Mouse (Mus musculus): ENCODE results near the gene Nhej1. TPM values are rescaled to one million over a fixed set of nuclear protein-coding genes. Genes with fewer than 3 reads are reported as not detected.
A peak's percentile ranks its signal among the peaks of the same experiment; 100 is the strongest.

Gene Nhej1
- polyA plus RNA-seq, 1 experiment, result 3.7 TPM

GRCm38 (mm10) chr1:74997231-74997630 is 127.8 kb downstream of the Nhej1 start:
- Histone ChIP-seq H3K36me3 (ENCODE audit: control insufficient read depth, insufficient read depth, low read length, poor library complexity, severe bottlenecking) (no peaks in the 10 kb centered on the region), H3K27me3 (ENCODE audit: control insufficient read depth, insufficient read depth, low read length, poor library complexity, severe bottlenecking) (no peaks in the 10 kb centered on the region), H3K9ac (ENCODE audit: low read depth, poor library complexity, severe bottlenecking) (no peak overlapping the region), H3K27ac (ENCODE audit: insufficient read depth, low read length) (no peak overlapping the region), H3K4me3 (ENCODE audit: low read depth, low read length) (no peak overlapping the region), H3K9me3 (replicated peaks; ENCODE audit: control insufficient read depth, insufficient read depth, low read length, poor library complexity, severe bottlenecking) (no peaks in the 10 kb centered on the region), H3K4me1 (ENCODE audit: control insufficient read depth, insufficient read depth, low read length) (no peaks in the 10 kb centered on the region)
- TF ChIP-seq CTCF (IDR thresholded peaks at IDR 0.05; ENCODE audit: low read depth, low read length), result no peak
- no peak for TF ChIP-seq POLR2A (IDR thresholded peaks at IDR 0.05; ENCODE audit: insufficient read depth, low read length)
- no peak for TF ChIP-seq EP300 (IDR thresholded peaks at IDR 0.05; ENCODE audit: insufficient read depth, low read depth, low read length)

- peaks cover 3% of the 10 kb centered on the region for H3K4me1 ChIP-seq (ENCODE audit: control insufficient read depth, insufficient read depth, low read length)
- no peak overlapping the region for H3K9ac ChIP-seq (ENCODE audit: low read depth, poor library complexity, severe bottlenecking)
- no peaks in the 10 kb centered on the region for H3K36me3 ChIP-seq (ENCODE audit: control insufficient read depth, insufficient read depth, low read length, poor library complexity, severe bottlenecking)
- H3K4me3 ChIP-seq (ENCODE audit: low read depth, low read length), result no peak overlapping the region
- no peaks in the 10 kb centered on the region for H3K27me3 ChIP-seq (ENCODE audit: control insufficient read depth, insufficient read depth, low read length, poor library complexity, severe bottlenecking)
- no peak overlapping the region for H3K27ac ChIP-seq (ENCODE audit: insufficient read depth, low read length)
- TF ChIP-seq CTCF (IDR thresholded peaks at IDR 0.05; ENCODE audit: low read depth, low read length) (no peak), POLR2A (IDR thresholded peaks at IDR 0.05; ENCODE audit: insufficient read depth, low read length) (no peak), EP300 (IDR thresholded peaks at IDR 0.05; ENCODE audit: insufficient read depth, low read depth, low read length) (no peak)
- H3K9me3 ChIP-seq (replicated peaks; ENCODE audit: control insufficient read depth, insufficient read depth, low read length, poor library complexity, severe bottlenecking), result no peaks in the 10 kb centered on the region
Observed at GRCm38 (mm10) chr1:74977001-74977400, 148.0 kb downstream of the Nhej1 start.

GRCm38 (mm10) chr1:74975936-74976335 is 149.1 kb downstream of the Nhej1 start:
- H3K27me3 ChIP-seq (ENCODE audit: control insufficient read depth, insufficient read depth, low read length, poor library complexity, severe bottlenecking), result no peaks in the 10 kb centered on the region
- TF ChIP-seq CTCF (IDR thresholded peaks at IDR 0.05; ENCODE audit: low read depth, low read length), result no peak

GRCm38 (mm10) chr1:74973590-74973989 is 151.4 kb downstream of the Nhej1 start:
- Histone ChIP-seq H3K27me3 (ENCODE audit: control insufficient read depth, insufficient read depth, low read length, poor library complexity, severe bottlenecking) (no peaks in the 10 kb centered on the region), H3K9ac (ENCODE audit: low read depth, poor library complexity, severe bottlenecking) (no peak overlapping the region), H3K36me3 (ENCODE audit: control insufficient read depth, insufficient read depth, low read length, poor library complexity, severe bottlenecking) (no peaks in the 10 kb centered on the region), H3K9me3 (replicated peaks; ENCODE audit: control insufficient read depth, insufficient read depth, low read length, poor library complexity, severe bottlenecking) (no peaks in the 10 kb centered on the region), H3K4me1 (ENCODE audit: control insufficient read depth, insufficient read depth, low read length) (peaks cover 5% of the 10 kb centered on the region), H3K4me3 (ENCODE audit: low read depth, low read length) (no peak overlapping the region), H3K27ac (ENCODE audit: insufficient read depth, low read length) (no peak overlapping the region)
- TF ChIP-seq EP300 (IDR thresholded peaks at IDR 0.05; ENCODE audit: insufficient read depth, low read depth, low read length) (no peak), CTCF (IDR thresholded peaks at IDR 0.05; ENCODE audit: low read depth, low read length) (peak; percentile 27)

More at GRCm38 (mm10) chr1:74975936-74976335, 149.1 kb downstream of the Nhej1 start:
- Histone ChIP-seq H3K36me3 (ENCODE audit: control insufficient read depth, insufficient read depth, low read length, poor library complexity, severe bottlenecking) (no peaks in the 10 kb centered on the region), H3K9me3 (replicated peaks; ENCODE audit: control insufficient read depth, insufficient read depth, low read length, poor library complexity, severe bottlenecking) (no peaks in the 10 kb centered on the region), H3K4me1 (ENCODE audit: control insufficient read depth, insufficient read depth, low read length) (peaks cover 7% of the 10 kb centered on the region), H3K9ac (ENCODE audit: low read depth, poor library complexity, severe bottlenecking) (no peak overlapping the region), H3K4me3 (ENCODE audit: low read depth, low read length) (no peak overlapping the region), H3K27ac (ENCODE audit: insufficient read depth, low read length) (no peak overlapping the region)

- H3K36me3 ChIP-seq (ENCODE audit: control insufficient read depth, insufficient read depth, low read length, poor library complexity, severe bottlenecking), result no peaks in the 10 kb centered on the region
- H3K9ac ChIP-seq (ENCODE audit: low read depth, poor library complexity, severe bottlenecking), result no peak overlapping the region
- H3K27ac ChIP-seq (ENCODE audit: insufficient read depth, low read length), result no peak overlapping the region
- H3K4me3 ChIP-seq (ENCODE audit: low read depth, low read length), result no peak overlapping the region
- no peaks in the 10 kb centered on the region for H3K9me3 ChIP-seq (replicated peaks; ENCODE audit: control insufficient read depth, insufficient read depth, low read length, poor library complexity, severe bottlenecking)
- H3K27me3 ChIP-seq (ENCODE audit: control insufficient read depth, insufficient read depth, low read length, poor library complexity, severe bottlenecking), result no peaks in the 10 kb centered on the region
- H3K4me1 ChIP-seq (ENCODE audit: control insufficient read depth, insufficient read depth, low read length), result peaks cover 5% of the 10 kb centered on the region
- TF ChIP-seq EP300 (IDR thresholded peaks at IDR 0.05; ENCODE audit: insufficient read depth, low read depth, low read length) (0 out of 2 replicates have a peak, but pooled peaks have one; percentile 28), CTCF (IDR thresholded peaks at IDR 0.05; ENCODE audit: low read depth, low read length) (no peak)
Observed at GRCm38 (mm10) chr1:74971353-74972050, 153.5 kb downstream of the Nhej1 start.

- Histone ChIP-seq H3K27me3 (ENCODE audit: control insufficient read depth, insufficient read depth, low read length, poor library complexity, severe bottlenecking) (no peaks in the 10 kb centered on the region), H3K9me3 (replicated peaks; ENCODE audit: control insufficient read depth, insufficient read depth, low read length, poor library complexity, severe bottlenecking) (no peaks in the 10 kb centered on the region), H3K27ac (ENCODE audit: insufficient read depth, low read length) (no peak overlapping the region), H3K4me3 (ENCODE audit: low read depth, low read length) (no peak overlapping the region), H3K4me1 (ENCODE audit: control insufficient read depth, insufficient read depth, low read length) (peaks cover 5% of the 10 kb centered on the region), H3K9ac (ENCODE audit: low read depth, poor library complexity, severe bottlenecking) (no peak overlapping the region), H3K36me3 (ENCODE audit: control insufficient read depth, insufficient read depth, low read length, poor library complexity, severe bottlenecking) (no peaks in the 10 kb centered on the region)
- TF ChIP-seq POLR2A (IDR thresholded peaks at IDR 0.05; ENCODE audit: insufficient read depth, low read length), result no peak
- TF ChIP-seq CTCF (IDR thresholded peaks at IDR 0.05; ENCODE audit: low read depth, low read length), result no peak
- TF ChIP-seq EP300 (IDR thresholded peaks at IDR 0.05; ENCODE audit: insufficient read depth, low read depth, low read length), result no peak
Observed at GRCm38 (mm10) chr1:74967962-74968580, 156.9 kb downstream of the Nhej1 start.
